Mouse (Mus musculus) lung, postnatal 0 days (tissue): ENCODE data around the gene Lsm4.

Experiments used
- CTCF ChIP-seq: IDR thresholded peaks from 2 replicates; pipeline ENCODE4 v1.5.1; 2016; ENCODE audit warnings: antibody characterized with exemption, mild to moderate bottlenecking
- EP300 ChIP-seq: IDR thresholded peaks from 2 replicates; pipeline ENCODE4 v1.6.1; 2016; ENCODE audit warnings: antibody characterized with exemption, mild to moderate bottlenecking, control low read depth

GRCm38 (mm10) chr8:70649324-70649723, 23.7 kb upstream of the Lsm4 start:
- TF ChIP-seq CTCF (peak; percentile 5; the same call in 1 of the 2 replicates), EP300 (peak; percentile 82)
